ENCODE assay signal across 12 mouse cellular contexts in genomic region chr16:31113596-31113995, GRCm38 (mm10).
"Had no signal": no experiment of that assay in that cellular context is flagged by ENCODE, and none has a peak within 500 bp of the region (broad histone marks: within the 10 kb centered on the region; RNA-seq: fewer than 3 reads in every experiment).

No protein-coding gene starts in this region.

- DNase-seq: left cerebral cortex, postnatal 4 days; liver; liver, embryonic 13.5 days; liver, postnatal 0 days; lung, adult 18-20 months; lung, adult 2 months; lung, embryonic 14.5 days; lung, postnatal 10 days; lung, postnatal 14 days; lung, postnatal 36 days; lung, postnatal 4 days; midbrain, embryonic 14.5 days had no signal
